9 mouse cellular contexts compared by ENCODE assay signal in the genomic region with DNA sequence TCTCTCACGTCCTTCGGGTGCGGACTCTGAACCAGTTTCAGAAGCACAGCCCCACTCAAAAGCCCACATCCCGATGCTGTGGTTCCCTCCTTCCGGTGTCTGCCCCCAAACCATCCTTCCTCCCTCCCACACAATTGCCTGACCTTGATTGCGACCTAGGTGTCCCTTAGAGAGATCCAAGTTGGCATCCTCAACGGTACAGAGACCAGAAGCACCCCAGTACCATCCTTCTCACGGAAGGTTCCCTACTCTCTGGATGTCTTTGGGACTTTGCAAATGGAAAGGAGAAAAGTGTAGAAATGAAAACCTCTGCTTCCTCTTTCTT. TPM values are rescaled to one million over a fixed set of nuclear protein-coding genes. Genes with fewer than 3 reads are reported as not detected.
A peak's percentile ranks its signal among the peaks of the same experiment; 100 is the strongest.
DNase-seq lines count a peak whose midpoint lies in the region; ATAC-seq and TF ChIP-seq lines count a peak whose summit lies in the region.
"Had no signal": no experiment of that assay in that cellular context is flagged by ENCODE, and none has a peak within 500 bp of the region (broad histone marks: within the 10 kb centered on the region; RNA-seq: fewer than 3 reads in every experiment).

No protein-coding gene starts in this region.

- no peaks in the 10 kb centered on the region for H3K9me3 ChIP-seq in hindbrain, embryonic 14.5 days (ENCODE audit: control insufficient read depth, low read length)
- no peaks in the 10 kb centered on the region for H3K9me3 ChIP-seq in midbrain, embryonic 11.5 days (ENCODE audit: control insufficient read depth, low read length)

- TF ChIP-seq CTCF in kidney, adult 2 months (conservative IDR thresholded peaks at IDR 0.05; ENCODE audit: insufficient read depth, insufficient read length, low read depth, low read length) = no peak
- TF ChIP-seq CTCF in bone marrow macrophage, adult 2 months (IDR thresholded peaks at IDR 0.05; ENCODE audit: low read depth, low read length) = no peak; the same call in 1 of the 2 replicates

- no peak for TF ChIP-seq POLR2A in kidney, adult 2 months (IDR thresholded peaks at IDR 0.05; ENCODE audit: low read depth, low read length)
- TF ChIP-seq POLR2A in bone marrow macrophage, adult 2 months (IDR thresholded peaks at IDR 0.05; ENCODE audit: borderline replicate concordance, low read depth, low read length) = no peak

- 37% methylated on average over 8 of the region's 8 CpGs for WGBS in kidney, adult 2 months
- WGBS in hindbrain, embryonic 14.5 days = 53% methylated on average over 8 of the region's 8 CpGs
- 58% methylated on average over 8 of the region's 8 CpGs for WGBS in midbrain, embryonic 11.5 days

- no peak for DNase-seq in kidney, adult 2 months
- no peak for DNase-seq in kidney, postnatal 4 days
- DNase-seq in hindbrain, embryonic 14.5 days (ENCODE audit: low spot score) = no peak
- no peak for DNase-seq in midbrain, embryonic 11.5 days (ENCODE audit: low spot score, missing footprints)
- no peak for DNase-seq in layer of hippocampus, postnatal 25 days (ENCODE audit: extremely low spot score in 1 of 2, low spot score in 1 of 2)
- DNase-seq in layer of hippocampus, adult 9-11 months = no peak

- no peaks in the 10 kb centered on the region for H3K27me3 ChIP-seq in kidney, adult 2 months (replicated peaks; ENCODE audit: control insufficient read depth, insufficient read depth, low read length)
- no peaks in the 10 kb centered on the region for H3K27me3 ChIP-seq in hindbrain, embryonic 14.5 days (ENCODE audit: control insufficient read depth, insufficient read depth, low read length)
- no peaks in the 10 kb centered on the region for H3K27me3 ChIP-seq in midbrain, embryonic 11.5 days (ENCODE audit: control insufficient read depth, insufficient read depth, low read length)

- H3K27ac ChIP-seq in kidney, adult 2 months (ENCODE audit: insufficient read depth, low read depth, low read length) = no peak overlapping the region
- peak overlapping the region; percentile 69 for H3K27ac ChIP-seq in bone marrow macrophage, adult 2 months (ENCODE audit: insufficient read depth, low read depth, low read length)
- peak overlapping the region; percentile 41; the same call in 1 of the 2 replicates for H3K27ac ChIP-seq in hindbrain, embryonic 14.5 days
- H3K27ac ChIP-seq in midbrain, embryonic 11.5 days (ENCODE audit: low read depth, low read length) = no peak overlapping the region

- no peaks in the 10 kb centered on the region for H3K4me1 ChIP-seq in kidney, adult 2 months (ENCODE audit: control insufficient read depth, insufficient read depth, low read length)
- H3K4me1 ChIP-seq in bone marrow macrophage, adult 2 months (ENCODE audit: control insufficient read depth, insufficient read depth, low read length) = peaks cover 47% of the 10 kb centered on the region
- H3K4me1 ChIP-seq in hindbrain, embryonic 14.5 days (replicated peaks; ENCODE audit: control insufficient read depth, insufficient read depth, low read length) = 0 out of 2 replicates have a peak, but pooled peaks cover 6% of the 10 kb centered on the region
- no peaks in the 10 kb centered on the region for H3K4me1 ChIP-seq in midbrain, embryonic 11.5 days (ENCODE audit: control insufficient read depth, insufficient read depth, low read length)

- 0 out of 2 replicates have a peak overlapping the region, but pooled peaks have one; percentile 20 for H3K9ac ChIP-seq in hindbrain, embryonic 14.5 days
- peak overlapping the region; percentile 9; the same call in 1 of the 2 replicates for H3K9ac ChIP-seq in midbrain, embryonic 11.5 days (ENCODE audit: low read length)

- no peak; the same call in 1 of the 2 replicates for ATAC-seq in hindbrain, embryonic 14.5 days (ENCODE audit: low FRiP score)
- ATAC-seq in midbrain, embryonic 11.5 days (ENCODE audit: low FRiP score) = no peak
- no peak for ATAC-seq in frontal cortex, adult (ENCODE audit: low TSS enrichment)

- peak overlapping the region; percentile 51 for H3K4me2 ChIP-seq in hindbrain, embryonic 14.5 days (replicated peaks)
- H3K4me2 ChIP-seq in midbrain, embryonic 11.5 days = peak overlapping the region; percentile 33

- peak overlapping the region; percentile 27 for H3K4me3 ChIP-seq in kidney, adult 2 months (ENCODE audit: insufficient read depth, low read depth, low read length)
- H3K4me3 ChIP-seq in bone marrow macrophage, adult 2 months (ENCODE audit: insufficient read depth, low read length) = peak overlapping the region; percentile 53
- peak overlapping the region; percentile 24 for H3K4me3 ChIP-seq in hindbrain, embryonic 14.5 days (replicated peaks; ENCODE audit: low read length)
- H3K4me3 ChIP-seq in midbrain, embryonic 11.5 days (ENCODE audit: low read depth, low read length) = peak overlapping the region; percentile 21

- H3K36me3 ChIP-seq in kidney, adult 2 months (ENCODE audit: control insufficient read depth, insufficient read depth, low read length) = no peaks in the 10 kb centered on the region
- H3K36me3 ChIP-seq in hindbrain, embryonic 14.5 days (replicated peaks; ENCODE audit: control insufficient read depth, insufficient read depth) = no peaks in the 10 kb centered on the region
- no peaks in the 10 kb centered on the region for H3K36me3 ChIP-seq in midbrain, embryonic 11.5 days (ENCODE audit: control insufficient read depth, insufficient read depth, low read length)

RNA-seq across cellular contexts. Expression of a gene that starts 5.0 kb away (rescaled TPM):
- 0.23 and 1.4 TPM in 2 replicates for polyA plus RNA-seq in kidney, adult 2 months (2012; rRNA removed)
- not detected in 2 replicates for polyA plus RNA-seq in bone marrow macrophage, adult 2 months (2012; ENCODE audit: insufficient read depth, insufficient read length, missing spikeins)
- not detected in 2 replicates for polyA plus RNA-seq in hindbrain, embryonic 14.5 days (2014; fragmentation: Nextera tagmentation; extraction: Ambion mirVana)
- not detected in 2 replicates for polyA plus RNA-seq in midbrain, embryonic 11.5 days (2014; fragmentation: Nextera tagmentation; extraction: Ambion mirVana)
- not detected for total RNA-seq in layer of hippocampus, postnatal 25 days (2021)
- total RNA-seq: hematopoietic stem cell, adult 5-6 weeks had no signal

RNA-seq across cellular contexts. Expression of a gene that starts 14.2 kb away (rescaled TPM):
- 529 and 664 TPM in 2 replicates for polyA plus RNA-seq in kidney, adult 2 months (2012; rRNA removed)
- 33.0 and 39.4 TPM in 2 replicates for polyA plus RNA-seq in bone marrow macrophage, adult 2 months (2012; ENCODE audit: insufficient read depth, insufficient read length, missing spikeins)
- 80.3 and 92.0 TPM in 2 replicates for polyA plus RNA-seq in hindbrain, embryonic 14.5 days (2014; fragmentation: Nextera tagmentation; extraction: Ambion mirVana)
- 45.8 and 48.8 TPM in 2 replicates for polyA plus RNA-seq in midbrain, embryonic 11.5 days (2014; fragmentation: Nextera tagmentation; extraction: Ambion mirVana)
- total RNA-seq in layer of hippocampus, postnatal 25 days (2021) = 10 to 100 TPM; 23.5 to 28.1 TPM

RNA-seq across cellular contexts. Expression of a gene that starts 21.0 kb away (rescaled TPM):
- 17.3 and 26.6 TPM in 2 replicates for polyA plus RNA-seq in kidney, adult 2 months (2012; rRNA removed)
- polyA plus RNA-seq in bone marrow macrophage, adult 2 months (2012; ENCODE audit: insufficient read depth, insufficient read length, missing spikeins) = 32.5 and 39.2 TPM in 2 replicates
- 4.7 and 6.1 TPM in 2 replicates for polyA plus RNA-seq in hindbrain, embryonic 14.5 days (2014; fragmentation: Nextera tagmentation; extraction: Ambion mirVana)
- polyA plus RNA-seq in midbrain, embryonic 11.5 days (2014; fragmentation: Nextera tagmentation; extraction: Ambion mirVana) = 32.4 and 40.2 TPM in 2 replicates
- total RNA-seq in layer of hippocampus, postnatal 25 days (2021) = under 1 TPM; 0.27 to 0.70 TPM

RNA-seq across cellular contexts. Expression of a gene that starts 24.1 kb away (rescaled TPM):
- polyA plus RNA-seq in kidney, adult 2 months (2012; rRNA removed) = 4.5 and 12.6 TPM in 2 replicates
- 854 and 867 TPM in 2 replicates for polyA plus RNA-seq in bone marrow macrophage, adult 2 months (2012; ENCODE audit: insufficient read depth, insufficient read length, missing spikeins)
- polyA plus RNA-seq in hindbrain, embryonic 14.5 days (2014; fragmentation: Nextera tagmentation; extraction: Ambion mirVana) = 6.4 and 7.5 TPM in 2 replicates
- 2.9 and 3.4 TPM in 2 replicates for polyA plus RNA-seq in midbrain, embryonic 11.5 days (2014; fragmentation: Nextera tagmentation; extraction: Ambion mirVana)
- under 1 TPM in 1 of 2 experiments, not detected in 1; 0.22 TPM for total RNA-seq in layer of hippocampus, postnatal 25 days (2021)

RNA-seq across cellular contexts. Expression of a gene that starts 28.3 kb away (rescaled TPM):
- 4.9 and 5.8 TPM in 2 replicates for polyA plus RNA-seq in kidney, adult 2 months (2012; rRNA removed)
- 5.7 and 6.0 TPM in 2 replicates for polyA plus RNA-seq in bone marrow macrophage, adult 2 months (2012; ENCODE audit: insufficient read depth, insufficient read length, missing spikeins)
- polyA plus RNA-seq in hindbrain, embryonic 14.5 days (2014; fragmentation: Nextera tagmentation; extraction: Ambion mirVana) = 0.16 and 0.26 TPM in 2 replicates
- 0.07 TPM in 1 of 2 replicates, not detected in the other for polyA plus RNA-seq in midbrain, embryonic 11.5 days (2014; fragmentation: Nextera tagmentation; extraction: Ambion mirVana)
- under 1 TPM; 0.22 to 0.35 TPM for total RNA-seq in layer of hippocampus, postnatal 25 days (2021)

Comparison
In these comparisons a context has a peak if more than half of its experiments do, and no peak if none do; other contexts are left out.
1. H3K27ac ChIP-seq: peak in bone marrow macrophage, adult 2 months (single experiment) and hindbrain, embryonic 14.5 days (single experiment); none in kidney, adult 2 months (single experiment) and midbrain, embryonic 11.5 days (single experiment).
2. Peak in every context shown above with its lines, with median percentiles within 50 percentile points of each other: H3K4me3 ChIP-seq.